Mouse (Mus musculus) layer of hippocampus, adult 2 months (tissue): ENCODE measurements around the gene Clasrp. TPM values are rescaled to one million over a fixed set of nuclear protein-coding genes. Genes with fewer than 3 reads are reported as not detected.

Experiments used
- DNase-seq, 2 experiments: peaks; one replicate each; pipeline ENCODE4 v3.0.0; 2022; ENCODE audit warnings: low spot score in 2 of 2
- H3K27ac ChIP-seq: fragments of 200-600 bp; 2 replicates; pipeline ENCODE4 v1.8.1; 2022
- H3K4me3 ChIP-seq: fragments of 200-600 bp; 2 replicates; pipeline ENCODE4 v1.8.1; 2022; ENCODE audit warnings: mild to moderate bottlenecking
- CTCF ChIP-seq: fragments of 200-600 bp; conservative IDR thresholded peaks from 2 replicates; pipeline ENCODE4 v1.8.1; 2022; ENCODE audit warnings: antibody characterized with exemption, mild to moderate bottlenecking, moderate library complexity
- total RNA-seq, 2 experiments: library from RNA; stranded (reverse); gene quantifications; 2 replicates each; pipeline ENCODE4 v1.2.3; 2021

Clasrp gene
- total RNA-seq, 2 experiments from 2014 or later, result 95.4 to 112 TPM

GRCm38 (mm10) chr7:19567426-19567825 lies 36.9 kb downstream of the Clasrp start:
- no peak for TF ChIP-seq CTCF
- no peak for DNase-seq
- no peak overlapping the region for H3K27ac ChIP-seq
- no peak overlapping the region for H3K4me3 ChIP-seq

- no peak for TF ChIP-seq CTCF
- Histone ChIP-seq H3K27ac (no peak overlapping the region), H3K4me3 (no peak overlapping the region)
- no peak for DNase-seq
Measured at GRCm38 (mm10) chr7:19565803-19566202, 38.5 kb downstream of the Clasrp start.

GRCm38 (mm10) chr7:19564455-19564854 lies 39.8 kb downstream of the Clasrp start:
- Histone ChIP-seq H3K27ac (no peak overlapping the region), H3K4me3 (no peak overlapping the region)
- TF ChIP-seq CTCF, result peak; percentile 56
- DNase-seq, result no peak

- no peak for TF ChIP-seq CTCF
- Histone ChIP-seq H3K4me3 (no peak overlapping the region), H3K27ac (no peak overlapping the region)
- no peak for DNase-seq
Measured at GRCm38 (mm10) chr7:19563884-19564283, 40.4 kb downstream of the Clasrp start.

GRCm38 (mm10) chr7:19562643-19563410 lies 41.5 kb downstream of the Clasrp start, which contains the start of gene Ppp1r37:
Gene Ppp1r37, minus strand, starts transcription at chr7:19563076.
- no peak for DNase-seq

GRCm38 (mm10) chr7:19561765-19562642 lies 42.3 kb downstream of the Clasrp start:
- Histone ChIP-seq H3K27ac (peak overlapping the region; percentile 97), H3K4me3 (peak overlapping the region; percentile 99)

More at GRCm38 (mm10) chr7:19562643-19563410, 41.5 kb downstream of the Clasrp start, which contains the start of gene Ppp1r37:
- TF ChIP-seq CTCF, result no peak
- H3K4me3 ChIP-seq, result peak within 1 kb of the TSS; percentile 99
- H3K27ac ChIP-seq, result peak within 1 kb of the TSS; percentile 97

GRCm38 (mm10) chr7:19561431-19561764 lies 42.9 kb downstream of the Clasrp start:
- H3K4me3 ChIP-seq, result peak overlapping the region; percentile 99
- peak overlapping the region; percentile 97 for H3K27ac ChIP-seq
- no peak for TF ChIP-seq CTCF
- no peak for DNase-seq

More at GRCm38 (mm10) chr7:19561765-19562642, 42.3 kb downstream of the Clasrp start:
- peak; percentile 84 to 89 for DNase-seq
- no peak; the same call in 1 of the 2 replicates for TF ChIP-seq CTCF

GRCm38 (mm10) chr7:19560491-19561260 lies 43.6 kb downstream of the Clasrp start:
- no peak for TF ChIP-seq CTCF
- Histone ChIP-seq H3K4me3 (peak overlapping the region; percentile 99), H3K27ac (peak overlapping the region; percentile 97)
- DNase-seq, result no peak

GRCm38 (mm10) chr7:19558965-19559364 lies 45.3 kb downstream of the Clasrp start:
- Histone ChIP-seq H3K4me3 (0 out of 2 replicates have a peak overlapping the region, but pooled peaks have one; percentile 15), H3K27ac (peak overlapping the region; percentile 25; the same call in 1 of the 2 replicates)
- no peak for DNase-seq
- TF ChIP-seq CTCF, result peak; percentile 73

GRCm38 (mm10) chr7:19557982-19558900 lies 46.0 kb downstream of the Clasrp start:
- TF ChIP-seq CTCF, result no peak
- DNase-seq, result no peak
- Histone ChIP-seq H3K4me3 (0 out of 2 replicates have a peak overlapping the region, but pooled peaks have one; percentile 15), H3K27ac (peak overlapping the region; percentile 32; the same call in 1 of the 2 replicates)

GRCm38 (mm10) chr7:19557086-19557485 lies 47.2 kb downstream of the Clasrp start:
- no peak for TF ChIP-seq CTCF
- DNase-seq, result no peak
- peak overlapping the region; percentile 8; the same call in 1 of the 2 replicates for H3K27ac ChIP-seq

More at GRCm38 (mm10) chr7:19557086-19557485, 47.2 kb downstream of the Clasrp start:
- no peak overlapping the region for H3K4me3 ChIP-seq
